Mouse (Mus musculus) erythroblast, embryonic 14.5 days (primary cell): Measurements from ENCODE around the gene Dcaf17.

Experiments
- GATA1 ChIP-seq: IDR thresholded peaks from 2 replicates; pipeline ENCODE4 v1.6.1; 2012; ENCODE audit warnings: low read length, inconsistent platforms, mixed read lengths
- TAL1 ChIP-seq: IDR thresholded peaks from 3 replicates; pipeline ENCODE4 v1.6.1; 2012; ENCODE audit warnings: low read length, inconsistent platforms, mixed read lengths

GRCm38 (mm10) chr2:71108541-71108940 is 53.4 kb downstream of the Dcaf17 start:
- TF ChIP-seq TAL1 (no peak), GATA1 (no peak)
